Mouse (Mus musculus) 416B (cell line): ENCODE measurements at regions not wholly inside any gene's neighbourhood (a gene's known extent, or its start where the extent isn't known, plus 50 kb on each side); places are given as distances from the start of the nearest gene placed in this dataset.
"Not testable (repeated sequence)": the region's sequence is repeated elsewhere in the genome, so short reads cannot be mapped to it uniquely, and the experiment has no call there.

Source experiments
- DNase-seq: peaks from one replicate; pipeline ENCODE4 v3.0.0; 2011; ENCODE audit warnings: low read depth

DNA sequence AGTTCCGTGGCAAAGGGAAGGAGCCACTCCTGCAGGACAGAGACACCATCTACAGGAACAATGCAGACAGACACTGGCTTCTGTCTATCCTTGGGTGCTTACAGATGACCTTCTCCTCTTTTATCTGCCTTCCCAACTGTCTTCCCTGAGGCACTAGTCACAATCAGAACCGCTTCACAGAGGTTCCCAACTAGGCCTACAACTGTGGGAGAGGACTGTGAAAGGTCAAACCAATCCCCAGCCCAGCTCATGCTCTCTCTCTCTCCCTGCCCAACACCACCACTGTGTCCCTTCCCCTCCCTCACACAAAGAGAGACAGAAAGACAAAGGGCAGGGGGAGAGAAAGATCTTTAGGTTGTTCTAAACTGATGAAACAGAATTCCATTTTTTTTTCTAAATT is 61.3 kb downstream of the Tmem17 start:
- DNase-seq: no peak

DNA sequence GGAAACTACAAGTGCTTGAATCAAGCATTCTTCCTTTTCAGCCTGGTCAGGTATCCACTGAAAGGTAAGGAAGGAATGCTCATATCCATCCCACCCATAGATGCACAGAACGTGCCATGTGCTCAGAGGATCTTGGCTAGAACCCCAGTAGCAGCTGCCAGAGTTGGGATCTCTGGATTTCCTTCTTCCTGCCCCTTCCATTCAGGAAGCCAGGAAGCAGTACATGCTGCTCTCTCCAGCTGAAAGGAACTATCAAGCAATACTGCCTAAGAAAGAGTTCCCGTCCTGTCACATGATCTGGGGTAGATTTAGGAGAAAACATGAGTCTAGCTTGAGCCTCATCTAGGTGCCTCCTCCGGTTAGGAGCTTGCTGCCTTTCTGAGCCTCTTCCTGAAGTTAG is 61.9 kb downstream of the Tmem17 start:
- no peak for DNase-seq

DNA sequence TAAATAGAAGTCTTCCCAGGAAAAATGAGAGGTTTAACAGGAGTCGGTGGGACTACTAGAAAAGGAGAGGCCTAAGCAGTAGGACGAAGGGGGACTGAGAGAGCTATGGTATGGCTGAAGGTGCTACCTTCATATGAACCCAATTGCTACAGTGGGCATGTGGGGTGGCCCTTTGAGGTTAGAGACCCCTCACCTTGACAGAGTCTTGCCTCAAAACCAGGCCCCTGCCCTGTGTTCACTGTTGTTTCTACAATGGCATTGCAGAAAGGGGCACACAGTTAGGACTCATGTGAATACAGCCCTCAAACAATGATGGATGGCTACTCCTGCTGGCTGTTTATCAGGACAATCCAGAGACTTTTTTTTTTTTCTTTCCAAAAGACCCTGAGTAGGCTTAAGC is 62.6 kb downstream of the Tmem17 start:
- DNase-seq: no peak

DNA sequence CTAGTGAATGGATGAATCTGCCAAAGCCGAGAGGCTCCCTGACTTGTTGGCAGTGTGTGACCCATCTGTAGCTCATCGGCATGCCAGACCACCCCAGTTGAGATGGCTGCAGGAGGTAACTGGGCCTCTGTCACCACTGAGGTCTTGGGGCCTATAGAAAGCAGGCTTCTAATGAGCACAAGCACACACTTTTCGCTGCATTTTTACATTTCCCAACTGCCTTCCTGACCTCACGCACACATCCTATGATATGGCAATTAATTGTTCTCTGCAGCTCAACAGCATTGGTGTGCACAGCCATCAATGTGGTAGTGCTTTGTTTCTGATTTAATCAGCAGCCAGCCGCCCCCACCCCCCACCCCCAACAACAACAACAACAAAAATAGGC is 72.2 kb downstream of the Tmem17 start:
- DNase-seq: no peak

DNA sequence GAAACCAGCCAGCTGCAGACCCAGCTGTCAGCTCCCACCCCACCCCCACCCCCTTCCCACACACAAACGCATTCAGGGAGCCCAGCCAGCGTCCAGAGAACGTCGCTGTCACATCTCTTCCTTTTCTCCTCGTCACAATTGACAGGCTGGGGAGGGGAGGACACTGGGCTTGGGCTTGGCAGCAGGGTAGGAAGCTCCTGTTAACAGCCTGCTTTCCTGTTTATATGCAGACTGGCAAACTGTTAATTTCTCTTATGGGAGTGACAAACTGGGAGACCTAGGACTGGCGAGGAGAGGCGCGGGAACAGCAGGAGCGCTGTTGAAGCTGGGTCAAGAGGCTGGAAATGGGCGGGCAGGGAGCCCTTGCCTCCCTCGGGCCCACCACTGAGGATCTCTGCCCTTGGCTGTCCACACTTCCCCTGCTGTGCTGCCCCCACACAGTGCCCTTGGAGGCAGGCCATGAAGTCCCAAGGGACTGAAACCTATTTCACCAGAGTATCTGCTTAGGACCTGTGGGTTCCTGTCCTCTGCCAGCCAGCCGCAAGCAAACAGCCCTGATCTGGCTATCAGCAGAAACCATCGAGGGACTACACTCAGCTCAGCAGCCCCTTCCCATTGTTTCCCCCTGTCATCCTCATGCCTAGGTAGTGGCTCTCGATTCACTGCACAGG is 72.7 kb downstream of the Tmem17 start:
- no peak for DNase-seq

DNA sequence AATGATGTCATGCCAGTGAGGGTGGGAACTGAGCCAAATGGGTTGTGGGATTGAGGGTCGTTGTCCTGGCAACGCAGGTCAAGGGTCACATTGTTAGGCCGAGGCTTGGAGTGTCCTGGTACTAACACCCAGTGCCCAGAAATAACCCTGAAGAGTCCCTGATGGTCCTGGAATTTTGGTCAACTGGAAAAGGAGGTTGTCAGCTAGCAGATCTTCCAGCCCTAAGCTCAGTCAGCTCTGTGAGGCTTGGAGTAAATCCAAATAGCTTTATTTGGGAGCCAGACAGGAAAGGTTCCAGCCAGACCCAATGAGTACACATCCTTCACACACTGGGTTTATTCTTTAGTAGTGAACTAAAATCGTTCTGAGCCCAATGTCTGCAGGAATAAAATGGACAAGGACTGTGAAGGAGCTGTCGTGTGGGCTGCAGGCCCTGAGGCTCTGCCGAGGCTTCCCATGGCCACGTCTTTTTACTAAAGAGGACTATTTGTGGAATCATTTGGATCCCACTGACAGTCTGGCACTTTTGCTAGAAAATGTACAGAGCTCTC is 75.9 kb downstream of the Tmem17 start:
- no peak for DNase-seq

DNA sequence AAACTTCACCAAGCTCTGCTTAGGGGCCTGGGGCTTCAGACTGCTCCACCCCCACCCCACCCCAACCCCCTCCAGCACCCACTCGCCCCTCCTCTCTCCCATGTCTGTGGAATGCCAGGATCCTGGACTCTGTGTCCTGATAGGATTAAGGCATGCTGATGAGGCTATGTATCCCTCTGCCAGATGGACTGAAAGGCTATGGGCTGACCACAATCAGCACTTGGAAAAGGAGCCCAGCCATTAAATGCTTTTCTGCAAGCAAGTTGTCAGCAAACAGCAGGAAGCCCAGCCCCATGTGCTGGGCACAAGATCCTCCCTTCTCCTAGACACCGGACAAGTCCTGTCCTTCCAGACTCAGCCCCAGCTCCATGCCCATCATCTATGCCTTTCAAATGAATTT is 76.7 kb downstream of the Tmem17 start:
- DNase-seq: no peak

DNA sequence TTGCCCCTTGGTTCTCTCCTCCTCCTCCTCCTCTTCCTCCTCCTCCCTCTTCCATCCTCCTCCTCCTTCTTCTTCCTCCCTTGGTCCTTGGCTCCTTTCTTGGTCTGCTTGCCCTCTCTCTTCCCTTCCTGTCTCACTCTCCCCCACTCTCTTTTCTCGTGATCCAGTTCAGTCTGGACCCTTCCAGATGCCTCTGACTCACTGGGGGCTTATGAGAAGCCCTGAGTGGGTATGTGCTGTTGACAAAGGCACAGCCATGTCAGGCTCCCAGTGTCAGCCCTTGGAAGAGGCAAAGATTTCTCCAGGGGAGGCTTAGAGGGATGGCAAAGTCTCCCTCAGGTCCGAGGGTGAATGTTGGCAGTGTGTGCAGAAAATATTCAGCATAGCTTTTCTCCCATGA is 78.0 kb downstream of the Tmem17 start:
- DNase-seq: no peak

DNA sequence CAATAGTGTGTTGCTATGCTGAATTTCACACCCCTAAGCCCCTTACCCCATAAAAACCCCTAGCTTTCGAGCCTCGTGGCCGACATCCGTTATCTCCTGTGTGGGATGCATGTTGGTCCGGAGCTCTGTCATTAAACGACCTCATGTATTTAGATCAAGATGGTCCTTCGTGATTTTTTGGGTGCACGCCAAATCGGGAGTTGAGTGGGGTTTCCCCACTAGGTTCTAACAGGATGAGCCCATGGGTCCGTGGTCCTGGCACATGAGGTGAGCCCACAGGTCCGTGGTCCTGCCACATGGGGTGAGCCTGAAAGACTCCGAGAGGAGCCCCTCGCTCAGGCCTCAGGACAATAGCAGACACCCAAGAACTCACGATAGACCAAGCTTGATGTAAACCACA is 79.2 kb downstream of the Tmem17 start:
- DNase-seq: not testable (repeated sequence)

DNA sequence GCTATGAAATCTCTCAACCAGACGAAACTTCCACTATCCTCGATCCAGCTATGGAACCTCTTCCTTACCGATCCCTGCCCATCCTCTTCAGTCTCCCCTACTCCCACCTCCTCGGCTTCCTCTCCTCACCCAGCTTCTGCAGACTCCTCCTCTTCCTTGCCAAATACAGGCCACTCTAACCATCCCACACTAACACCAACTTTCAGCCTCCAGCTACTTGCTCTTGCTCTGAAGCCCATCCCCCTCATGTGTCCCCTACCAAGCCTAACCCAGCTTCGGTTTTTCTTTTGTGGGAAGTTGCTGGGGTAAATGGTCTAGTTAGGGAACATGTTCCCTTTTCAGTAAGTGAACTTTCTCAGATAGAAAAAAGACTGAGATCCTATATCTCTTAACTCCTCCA is 80.8 kb downstream of the Tmem17 start:
- no peak for DNase-seq

DNA sequence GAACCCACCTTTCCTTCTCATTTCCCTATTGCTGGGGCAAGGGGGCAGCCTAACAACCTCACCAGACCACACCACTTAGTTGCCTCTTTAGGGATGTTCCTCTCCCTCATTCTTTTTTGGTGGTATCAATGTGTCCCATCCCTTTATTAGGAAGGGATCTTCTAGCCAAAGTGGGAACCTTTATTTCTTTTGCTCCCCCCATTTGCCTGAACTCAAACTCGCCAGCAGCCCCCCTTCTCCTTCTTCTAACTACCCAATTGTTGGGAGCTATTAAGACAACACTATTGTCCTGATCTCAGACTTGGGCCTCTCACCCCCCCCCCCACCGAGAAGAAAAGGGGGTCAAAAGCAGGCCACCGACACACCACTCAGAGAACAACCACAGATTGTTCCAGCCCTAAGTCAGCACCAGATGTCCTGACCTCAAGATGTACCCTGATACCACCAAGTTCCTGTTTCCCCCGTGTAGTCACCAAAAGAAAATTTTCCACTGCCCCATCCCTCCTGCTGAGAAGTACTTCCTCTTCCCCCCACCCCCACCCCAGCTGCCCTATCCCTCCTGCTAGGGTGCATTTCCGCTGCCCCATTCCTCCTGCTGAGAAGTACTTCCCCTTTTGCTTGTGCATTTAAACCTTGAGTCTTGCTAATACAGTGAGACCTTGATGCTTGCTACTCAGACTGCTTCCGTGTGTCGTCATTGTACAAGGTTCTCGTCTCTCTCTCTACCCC is 84.4 kb downstream of the Tmem17 start:
- DNase-seq: peak; percentile 18

DNA sequence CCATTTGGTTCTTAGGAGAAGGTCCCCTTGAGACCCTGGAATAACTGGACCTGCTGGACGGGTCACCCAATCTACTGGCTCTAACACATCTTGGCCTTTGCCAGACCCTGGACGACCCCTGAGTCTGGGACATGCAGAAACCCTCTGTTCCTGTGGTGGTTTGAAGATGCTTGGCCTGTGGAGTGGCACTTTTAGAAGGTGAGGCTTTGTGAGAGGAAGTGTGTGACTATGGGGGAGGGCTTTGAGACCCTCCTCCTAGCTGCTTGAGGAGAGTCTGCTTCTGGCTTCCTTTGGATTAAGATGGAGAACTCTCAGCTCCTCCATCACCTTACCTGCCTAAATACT is 84.9 kb downstream of the Tmem17 start:
- no peak for DNase-seq

DNA sequence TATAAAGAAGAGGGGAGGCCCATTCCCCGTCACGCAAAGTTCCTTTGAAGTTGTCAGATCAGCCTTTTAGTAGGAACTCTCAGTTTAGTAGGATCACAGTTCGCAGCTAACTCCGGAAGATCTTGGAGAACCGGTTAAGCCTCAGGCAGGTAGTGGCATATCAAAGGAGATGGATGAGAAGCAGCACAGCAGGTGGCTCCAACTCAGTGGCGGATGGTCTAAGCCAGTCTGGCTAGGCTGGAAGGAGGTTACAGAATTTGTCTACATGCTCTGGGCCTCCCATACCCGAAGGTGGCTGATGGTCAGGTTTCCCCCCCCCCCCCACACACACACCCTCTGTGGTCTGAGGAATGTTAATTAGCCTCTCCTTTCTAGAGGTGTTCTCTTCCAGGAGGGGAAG is 88.5 kb downstream of the Tmem17 start:
- no peak for DNase-seq

DNA sequence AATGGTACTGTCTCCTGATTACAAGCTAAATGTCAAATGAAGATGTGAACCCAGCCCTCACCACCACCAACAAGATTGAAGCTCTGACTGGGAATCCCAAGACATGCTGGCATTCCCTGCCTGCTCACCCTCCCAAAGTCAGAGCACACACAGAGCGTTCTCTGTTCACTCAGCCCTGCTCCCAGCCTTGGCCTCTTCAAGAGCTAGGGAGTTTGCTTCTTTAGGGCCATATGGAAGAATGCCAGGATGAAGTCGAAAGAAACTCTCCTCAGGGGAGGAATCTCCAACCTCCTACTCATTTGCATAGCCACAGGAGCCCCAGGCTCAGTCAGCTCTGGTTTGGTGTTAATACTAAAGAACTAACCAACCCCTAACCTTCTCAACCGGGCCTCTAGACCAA is 90.1 kb downstream of the Tmem17 start:
- DNase-seq: no peak

DNA sequence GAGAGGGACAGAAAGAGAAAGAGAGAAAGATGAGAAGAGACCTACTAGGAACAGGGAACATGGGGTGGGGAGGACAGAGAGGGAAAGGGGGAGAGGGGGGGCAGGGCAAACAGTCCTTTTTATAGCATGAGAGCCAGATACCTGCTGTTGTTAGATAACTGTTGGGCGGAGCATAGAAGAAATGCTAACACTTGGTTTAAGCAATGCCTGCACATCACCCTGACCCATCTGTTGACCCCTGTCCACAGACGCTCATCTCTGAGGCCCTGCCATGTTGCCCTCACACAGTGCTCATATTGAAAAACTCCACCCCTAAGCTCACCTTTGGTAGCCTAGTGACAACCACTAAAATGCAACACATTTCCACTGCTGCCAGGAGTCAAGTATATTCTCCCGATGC is 90.7 kb downstream of the Tmem17 start:
- no peak for DNase-seq

DNA sequence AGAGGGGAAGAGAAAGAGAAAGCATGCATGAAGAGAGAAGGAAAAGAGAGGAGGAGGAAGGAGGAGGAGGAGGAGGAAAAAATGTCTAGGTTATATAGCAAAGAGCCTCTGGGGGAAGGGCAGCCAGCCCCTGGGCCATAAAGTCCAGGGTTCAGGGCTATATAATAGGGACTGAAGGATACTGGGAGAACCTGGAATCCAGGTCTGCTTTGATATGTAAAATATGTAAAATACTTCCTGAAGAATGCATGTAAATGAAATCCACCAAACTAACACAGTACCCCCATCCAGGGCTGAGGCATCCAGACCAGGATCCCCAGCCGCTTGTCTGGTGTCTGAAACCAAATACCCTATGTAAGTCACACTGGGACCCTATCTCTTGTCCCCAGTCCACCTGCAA is 91.5 kb downstream of the Tmem17 start:
- DNase-seq: no peak

DNA sequence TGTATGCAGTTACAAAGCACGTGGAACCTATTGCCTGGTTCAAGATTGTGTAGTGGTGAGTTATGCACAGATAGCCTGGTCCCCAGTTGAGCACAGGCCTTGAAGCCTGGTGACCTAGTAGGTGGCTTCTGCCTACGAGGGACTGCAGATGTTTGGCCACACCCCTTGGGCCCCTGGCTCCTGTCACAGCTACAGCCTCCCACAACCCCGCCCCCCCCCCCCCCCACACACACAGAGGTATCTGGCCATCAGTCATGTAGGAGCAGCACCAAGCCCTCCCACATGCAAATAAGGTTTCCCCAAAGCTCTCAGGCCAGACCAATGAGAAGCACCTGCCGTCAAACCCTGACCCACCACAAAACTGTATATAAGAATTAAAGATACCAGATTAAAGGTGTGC is 94.5 kb downstream of the Tmem17 start:
- DNase-seq: no peak

DNA sequence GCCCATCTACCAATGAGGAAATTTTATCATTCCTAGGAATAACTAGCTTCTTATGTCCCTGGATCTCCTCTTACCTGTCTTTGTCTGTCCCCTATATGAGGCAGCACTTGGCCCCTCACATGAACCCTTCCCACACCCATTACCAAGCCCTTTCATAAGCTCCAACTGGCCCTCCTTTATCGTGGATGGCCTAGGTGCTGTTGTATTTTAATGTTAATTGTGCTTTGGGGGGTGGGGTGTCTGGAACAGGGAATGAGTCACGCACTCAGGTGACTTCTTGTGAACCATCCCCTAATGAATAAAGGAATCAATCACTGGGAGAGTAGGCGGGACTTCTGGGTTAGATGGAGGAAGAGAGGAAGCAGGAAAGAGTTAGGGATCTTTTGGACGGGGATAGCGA is 95.8 kb downstream of the Tmem17 start:
- DNase-seq: no peak

DNA sequence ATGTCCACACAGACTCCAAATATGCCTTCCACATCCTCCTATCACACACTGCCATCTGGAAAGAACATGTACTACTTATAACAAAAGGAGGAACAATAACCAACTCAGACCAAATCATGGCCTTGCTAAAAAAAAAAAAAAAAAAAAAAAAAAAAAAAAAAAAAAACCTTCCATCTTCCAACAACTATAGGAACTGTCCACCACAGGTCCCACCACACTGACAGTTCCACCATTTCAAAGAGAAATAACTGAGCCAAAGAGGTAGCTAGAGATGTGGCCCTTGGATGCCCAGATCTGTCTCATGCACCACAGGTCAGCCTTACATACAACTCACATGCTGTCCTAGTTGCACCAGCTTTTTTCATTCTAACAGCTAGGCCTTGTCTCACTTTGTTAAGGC is 97.1 kb downstream of the Tmem17 start:
- DNase-seq: no peak

DNA sequence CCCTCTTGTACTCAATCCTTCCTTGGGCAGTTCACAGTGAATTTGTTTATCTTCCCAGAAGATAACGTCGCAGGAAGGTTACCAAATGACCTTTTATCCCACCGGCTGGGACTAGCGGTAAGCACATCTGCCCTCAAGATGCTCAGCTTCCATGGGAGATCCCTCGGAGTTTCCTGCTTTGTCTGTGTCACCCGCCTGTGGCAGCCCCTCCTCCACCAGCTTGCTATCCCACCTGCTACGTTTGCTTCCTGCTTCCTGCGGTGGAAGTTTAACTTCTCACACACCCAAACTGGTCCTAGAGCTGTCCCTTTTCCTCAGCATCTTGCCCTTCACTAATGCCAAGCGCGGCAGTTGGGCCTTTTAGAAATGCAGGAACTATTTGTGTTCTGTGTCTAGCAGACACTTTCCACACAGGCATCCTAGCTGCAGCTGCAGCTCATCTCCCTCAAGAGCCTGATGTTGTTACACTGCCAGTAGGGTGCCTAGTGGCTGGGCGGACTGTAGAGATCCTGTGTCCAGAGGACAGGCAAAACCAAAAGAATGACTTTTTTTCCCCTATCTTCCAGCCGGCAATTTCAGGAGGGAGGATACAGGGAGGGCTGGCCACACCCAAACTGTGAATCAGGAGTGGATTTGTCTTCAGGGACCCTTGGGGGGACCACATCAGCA is 98.7 kb downstream of the Tmem17 start:
- no peak for DNase-seq

DNA sequence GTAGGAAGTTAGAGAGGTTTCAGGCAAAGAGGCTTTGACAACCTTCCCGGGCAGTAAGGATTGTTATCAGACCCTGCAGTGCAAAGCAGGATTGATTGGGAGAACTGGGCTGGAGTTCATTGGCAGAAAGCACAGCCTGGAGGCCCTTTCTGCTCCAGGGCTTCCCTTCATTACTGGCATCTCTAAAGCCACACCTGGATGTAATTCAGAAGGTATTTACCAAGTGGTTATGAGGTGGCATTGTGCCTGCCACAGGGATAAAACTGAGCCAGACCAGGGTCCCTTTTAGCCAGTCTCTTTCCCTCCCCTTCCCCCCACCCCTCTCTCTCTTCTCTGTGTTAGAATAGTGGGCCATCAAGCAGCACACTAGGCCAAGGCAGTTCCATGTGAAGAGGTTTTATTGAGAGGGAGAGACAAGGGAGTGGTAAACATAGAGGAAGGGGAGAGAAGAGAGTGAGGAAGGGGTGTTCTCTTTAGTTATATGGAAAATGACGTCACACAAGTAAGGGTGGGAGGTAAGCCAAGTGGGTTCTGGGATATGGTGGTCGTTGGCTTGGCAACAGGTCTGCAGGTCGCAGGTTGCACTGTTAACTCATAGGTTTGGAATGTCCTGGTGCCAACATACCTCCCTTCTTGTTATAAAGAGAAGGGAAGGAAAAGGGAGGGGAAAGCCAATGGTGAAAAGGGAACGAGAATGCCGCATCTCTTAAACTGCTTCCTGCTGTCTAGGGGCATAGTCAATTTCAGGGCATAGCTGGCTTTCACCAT is 99.4 kb downstream of the Tmem17 start:
- no peak for DNase-seq

DNA sequence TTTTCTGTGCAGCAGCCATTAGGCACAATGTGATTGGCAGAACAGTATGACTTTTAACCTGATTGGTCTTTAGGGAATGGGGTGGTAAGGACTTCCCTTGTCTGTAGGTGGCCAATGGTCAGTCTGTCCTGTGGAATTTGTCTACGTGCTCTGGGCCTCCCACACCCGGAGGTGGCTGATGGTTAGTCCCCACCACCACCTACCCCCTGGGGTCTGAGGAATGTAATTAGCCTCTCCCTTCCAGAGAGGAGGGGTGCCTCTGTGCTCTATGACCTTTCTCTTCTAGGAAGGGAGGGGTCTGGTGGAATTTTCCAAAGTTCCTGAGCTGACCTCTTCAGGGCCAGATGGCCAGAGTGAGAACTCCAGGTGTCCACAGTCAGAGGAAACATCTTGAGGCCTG is 101.6 kb downstream of the Tmem17 start:
- DNase-seq: no peak
